Mouse (Mus musculus): ENCODE measurements around the gene Uck2. TPM values are rescaled to one million over a fixed set of nuclear protein-coding genes. Genes with fewer than 3 reads are reported as not detected.

Gene Uck2
- total RNA-seq, 2 experiments from 2014 or later = 10.4 to 24.7 TPM

- ATAC-seq (replicated peaks; ENCODE audit: low FRiP score, poor library complexity, severe bottlenecking) = no peak
Observed at GRCm38 (mm10) chr1:167230930-167231611, 54.0 kb downstream of the Uck2 start.

- no peak for ATAC-seq (replicated peaks; ENCODE audit: low FRiP score, poor library complexity, severe bottlenecking)
Observed at GRCm38 (mm10) chr1:167222382-167223010, 62.6 kb downstream of the Uck2 start.

GRCm38 (mm10) chr1:167220303-167221174, 64.6 kb downstream of the Uck2 start:
- peak; percentile 78 for ATAC-seq (replicated peaks; ENCODE audit: low FRiP score, poor library complexity, severe bottlenecking)

GRCm38 (mm10) chr1:167215460-167215859, 69.7 kb downstream of the Uck2 start:
- ATAC-seq (replicated peaks; ENCODE audit: low FRiP score, poor library complexity, severe bottlenecking) = no peak

GRCm38 (mm10) chr1:167212710-167213109, 72.4 kb downstream of the Uck2 start:
- ATAC-seq (replicated peaks; ENCODE audit: low FRiP score, poor library complexity, severe bottlenecking) = no peak

GRCm38 (mm10) chr1:167211979-167212614, 73.0 kb downstream of the Uck2 start:
- ATAC-seq (replicated peaks; ENCODE audit: low FRiP score, poor library complexity, severe bottlenecking) = peak; percentile 67; the same call in 1 of the 2 replicates

- ATAC-seq (replicated peaks; ENCODE audit: low FRiP score, poor library complexity, severe bottlenecking) = no peak
Observed at GRCm38 (mm10) chr1:167208816-167209215, 76.3 kb downstream of the Uck2 start.

GRCm38 (mm10) chr1:167205177-167205750, 79.9 kb downstream of the Uck2 start:
- ATAC-seq (replicated peaks; ENCODE audit: low FRiP score, poor library complexity, severe bottlenecking) = no peak

GRCm38 (mm10) chr1:167204421-167204820, 80.7 kb downstream of the Uck2 start:
- no peak for ATAC-seq (replicated peaks; ENCODE audit: low FRiP score, poor library complexity, severe bottlenecking)

- ATAC-seq (replicated peaks; ENCODE audit: low FRiP score, poor library complexity, severe bottlenecking) = no peak
Observed at GRCm38 (mm10) chr1:167194766-167195165, 90.4 kb downstream of the Uck2 start.

GRCm38 (mm10) chr1:167187791-167188190, 97.3 kb downstream of the Uck2 start:
- no peak for ATAC-seq (replicated peaks; ENCODE audit: low FRiP score, poor library complexity, severe bottlenecking)

- ATAC-seq (replicated peaks; ENCODE audit: low FRiP score, poor library complexity, severe bottlenecking) = no peak
Observed at GRCm38 (mm10) chr1:167181919-167182616, 103.1 kb downstream of the Uck2 start.

Other genes with a start within 250 kb of the Uck2 start
- 70.0 and 132 TPM in 2 replicates for gene Tmco1, start 23.1 kb upstream of the Uck2 start, total RNA-seq (2015; ENCODE audit: low replicate concordance)
- gene Tmco1, start 23.1 kb upstream of the Uck2 start, total RNA-seq (2017; ENCODE audit: low replicate concordance) = 78.2 and 81.5 TPM in 2 replicates
- gene Aldh9a1, start 64.7 kb upstream of the Uck2 start, total RNA-seq (2015; ENCODE audit: low replicate concordance) = 13.0 and 20.1 TPM in 2 replicates
- gene Aldh9a1, start 64.7 kb upstream of the Uck2 start, total RNA-seq (2017; ENCODE audit: low replicate concordance) = 9.4 and 11.8 TPM in 2 replicates
- gene Mgst3, start 108.5 kb upstream of the Uck2 start, total RNA-seq (2015; ENCODE audit: low replicate concordance) = 406 and 410 TPM in 2 replicates
- gene Mgst3, start 108.5 kb upstream of the Uck2 start, total RNA-seq (2017; ENCODE audit: low replicate concordance) = 298 and 328 TPM in 2 replicates
- not detected in 2 replicates for gene Lrrc52, start 181.5 kb upstream of the Uck2 start, total RNA-seq (2015; ENCODE audit: low replicate concordance)
- not detected in 2 replicates for gene Lrrc52, start 181.5 kb upstream of the Uck2 start, total RNA-seq (2017; ENCODE audit: low replicate concordance)